Mouse (Mus musculus) kidney, adult 2 months (tissue): ENCODE data around the gene Pomc.

ENCODE experiments used
- CTCF ChIP-seq: fragments of 200-500 bp; conservative IDR thresholded peaks from 2 replicates; pipeline ENCODE4 v1.5.1; 2011; ENCODE audit warnings: low read depth, mild to moderate bottlenecking, control low read depth, low read length, moderate library complexity, mixed read lengths; ENCODE audit not compliant: insufficient read depth, insufficient read length
- POLR2A ChIP-seq: fragments of 200-500 bp; IDR thresholded peaks from one replicate; pipeline ENCODE4 v1.6.1; 2011; ENCODE audit warnings: low read depth, low read length, control low read depth

- no peak for TF ChIP-seq CTCF
- no peak for TF ChIP-seq POLR2A
Observed at GRCm38 (mm10) chr12:3981350-3982131, 26.8 kb downstream of the Pomc start.
